Comparison of ENCODE assay signal across 9 mouse cellular contexts in genomic region chr17:6617689-6618400, GRCm38 (mm10). TPM values are rescaled to one million over a fixed set of nuclear protein-coding genes. Genes with fewer than 3 reads are reported as not detected.
DNase-seq lines count a peak whose midpoint lies in the region; ATAC-seq and TF ChIP-seq lines count a peak whose summit lies in the region.
"Not testable (repeated sequence)": the region's sequence is repeated elsewhere in the genome, so short reads cannot be mapped to it uniquely, and the experiment has no call there.
"Had no signal": no experiment of that assay in that cellular context is flagged by ENCODE, and none has a peak within 500 bp of the region (broad histone marks: within the 10 kb centered on the region; RNA-seq: fewer than 3 reads in every experiment).

No protein-coding gene starts in this region.

- H3K36me3 ChIP-seq in forebrain, embryonic 15.5 days; hindbrain, postnatal 0 days (ENCODE audit: insufficient read depth, low read length); kidney, embryonic 14.5 days (ENCODE audit: control insufficient read depth, insufficient read depth, low read length); limb, embryonic 13.5 days; liver, embryonic 15.5 days (replicated peaks); midbrain, embryonic 15.5 days (replicated peaks); stomach, embryonic 15.5 days: not testable (repeated sequence)

- ATAC-seq in forebrain, embryonic 15.5 days (replicated peaks): 0 out of 2 replicates have a peak, but pooled peaks have one; percentile 38
- 0 out of 2 replicates have a peak, but pooled peaks have one; percentile 36 for ATAC-seq in hindbrain, postnatal 0 days
- peak; percentile 41; the same call in 1 of the 2 replicates for ATAC-seq in kidney, embryonic 14.5 days (ENCODE audit: low FRiP score, low TSS enrichment)
- ATAC-seq in limb, embryonic 13.5 days (ENCODE audit: low FRiP score, low read depth): peak; percentile 20; the same call in 1 of the 2 replicates
- peak; percentile 72 for ATAC-seq in liver, embryonic 15.5 days (ENCODE audit: insufficient read depth)
- peak; percentile 53; the same call in 1 of the 2 replicates for ATAC-seq in midbrain, embryonic 15.5 days (replicated peaks)
- peak; percentile 53 for ATAC-seq in stomach, embryonic 15.5 days (ENCODE audit: insufficient read depth, low FRiP score, low read depth)

- not testable (repeated sequence) for TF ChIP-seq CTCF in hindbrain, postnatal 0 days (IDR thresholded peaks at IDR 0.05; ENCODE audit: low read depth)

- H3K4me2 ChIP-seq in forebrain, embryonic 15.5 days (replicated peaks); hindbrain, postnatal 0 days (ENCODE audit: low read depth, low read length); kidney, embryonic 14.5 days (replicated peaks; ENCODE audit: low read depth, low read length); limb, embryonic 13.5 days (replicated peaks); liver, embryonic 15.5 days; midbrain, embryonic 15.5 days; stomach, embryonic 15.5 days: not testable (repeated sequence)

- 79% methylated on average over 7 of the region's 13 CpGs for WGBS in forebrain, embryonic 15.5 days
- 56% methylated on average over 7 of the region's 13 CpGs for WGBS in hindbrain, postnatal 0 days
- WGBS in kidney, embryonic 14.5 days: 35% methylated on average over 7 of the region's 13 CpGs
- WGBS in limb, embryonic 13.5 days: 41% methylated on average over 8 of the region's 13 CpGs
- WGBS in liver, embryonic 15.5 days (ENCODE audit: insufficient replicate concordance): 40% methylated on average over 7 of the region's 13 CpGs
- WGBS in midbrain, embryonic 15.5 days: 69% methylated on average over 8 of the region's 13 CpGs
- WGBS in stomach, embryonic 15.5 days: 50% methylated on average over 8 of the region's 13 CpGs

- not testable (repeated sequence) for H3K9ac ChIP-seq in forebrain, embryonic 15.5 days (replicated peaks); hindbrain, postnatal 0 days (replicated peaks; ENCODE audit: low read length); kidney, embryonic 14.5 days (ENCODE audit: low read depth, low read length); limb, embryonic 13.5 days; liver, embryonic 15.5 days; midbrain, embryonic 15.5 days; stomach, embryonic 15.5 days

- not testable (repeated sequence) for H3K4me3 ChIP-seq in forebrain, embryonic 15.5 days; hindbrain, postnatal 0 days (ENCODE audit: low read length); kidney, embryonic 14.5 days (ENCODE audit: low read length); limb, embryonic 13.5 days; liver, embryonic 15.5 days (replicated peaks); midbrain, embryonic 15.5 days; stomach, embryonic 15.5 days (replicated peaks)

- not testable (repeated sequence) for DNase-seq in hindbrain, postnatal 0 days (ENCODE audit: low spot score)

- H3K27ac ChIP-seq in forebrain, embryonic 15.5 days (replicated peaks); hindbrain, postnatal 0 days; kidney, embryonic 14.5 days (ENCODE audit: low read depth, low read length); limb, embryonic 13.5 days; liver, embryonic 15.5 days (replicated peaks); midbrain, embryonic 15.5 days; stomach, embryonic 15.5 days: not testable (repeated sequence)

- H3K9me3 ChIP-seq in forebrain, embryonic 15.5 days; hindbrain, postnatal 0 days (ENCODE audit: low read length); kidney, embryonic 14.5 days (ENCODE audit: control insufficient read depth, low read length); limb, embryonic 13.5 days; liver, embryonic 15.5 days (replicated peaks); midbrain, embryonic 15.5 days; stomach, embryonic 15.5 days: not testable (repeated sequence)

- H3K4me1 ChIP-seq in forebrain, embryonic 15.5 days; hindbrain, postnatal 0 days (ENCODE audit: insufficient read depth, low read length); kidney, embryonic 14.5 days (ENCODE audit: control insufficient read depth, insufficient read depth, low read length); limb, embryonic 13.5 days; liver, embryonic 15.5 days (replicated peaks); midbrain, embryonic 15.5 days; stomach, embryonic 15.5 days: not testable (repeated sequence)

- H3K27me3 ChIP-seq in forebrain, embryonic 15.5 days; hindbrain, postnatal 0 days (ENCODE audit: insufficient read depth, low read length); kidney, embryonic 14.5 days (ENCODE audit: control insufficient read depth, insufficient read depth, low read length); limb, embryonic 13.5 days; liver, embryonic 15.5 days; midbrain, embryonic 15.5 days (replicated peaks); stomach, embryonic 15.5 days (replicated peaks): not testable (repeated sequence)

RNA-seq across cellular contexts. Expression of gene Dynlt1c, which starts 16.4 kb away (rescaled TPM):
- 59.5 and 74.6 TPM in 2 replicates for polyA plus RNA-seq in forebrain, embryonic 15.5 days (2015; fragmentation: Nextera tagmentation; extraction: Ambion mirVana)
- 15.4 and 20.5 TPM in 2 replicates for total RNA-seq in hindbrain, postnatal 0 days (2014; rRNA removed)
- 14.7 and 22.5 TPM in 2 replicates for polyA plus RNA-seq in hindbrain, postnatal 0 days (2015; fragmentation: Nextera tagmentation; extraction: Ambion mirVana)
- 42.8 and 43.4 TPM in 2 replicates for polyA plus RNA-seq in kidney, embryonic 14.5 days (2014; fragmentation: Nextera tagmentation; extraction: Ambion mirVana)
- 58.3 and 62.3 TPM in 2 replicates for polyA plus RNA-seq in limb, embryonic 13.5 days (2015; fragmentation: Nextera tagmentation; extraction: Ambion mirVana)
- polyA plus RNA-seq in liver, embryonic 15.5 days (2015; fragmentation: Nextera tagmentation; extraction: Ambion mirVana): 6.6 and 6.9 TPM in 2 replicates
- polyA plus RNA-seq in midbrain, embryonic 15.5 days (2015; fragmentation: Nextera tagmentation; extraction: Ambion mirVana): 76.4 and 84.8 TPM in 2 replicates
- polyA plus RNA-seq in stomach, embryonic 15.5 days (2015; fragmentation: Nextera tagmentation; extraction: Ambion mirVana): 42.7 and 44.3 TPM in 2 replicates

RNA-seq across cellular contexts. Expression of gene Dynlt1f, which starts 37.9 kb away (rescaled TPM):
- 238 and 242 TPM in 2 replicates for polyA plus RNA-seq in forebrain, embryonic 15.5 days (2015; fragmentation: Nextera tagmentation; extraction: Ambion mirVana)
- total RNA-seq in hindbrain, postnatal 0 days (2014; rRNA removed): 108 and 138 TPM in 2 replicates
- 294 and 303 TPM in 2 replicates for polyA plus RNA-seq in hindbrain, postnatal 0 days (2015; fragmentation: Nextera tagmentation; extraction: Ambion mirVana)
- 324 and 393 TPM in 2 replicates for polyA plus RNA-seq in kidney, embryonic 14.5 days (2014; fragmentation: Nextera tagmentation; extraction: Ambion mirVana)
- polyA plus RNA-seq in limb, embryonic 13.5 days (2015; fragmentation: Nextera tagmentation; extraction: Ambion mirVana): 255 and 264 TPM in 2 replicates
- polyA plus RNA-seq in liver, embryonic 15.5 days (2015; fragmentation: Nextera tagmentation; extraction: Ambion mirVana): 69.7 and 76.3 TPM in 2 replicates
- polyA plus RNA-seq in midbrain, embryonic 15.5 days (2015; fragmentation: Nextera tagmentation; extraction: Ambion mirVana): 253 and 259 TPM in 2 replicates
- polyA plus RNA-seq in stomach, embryonic 15.5 days (2015; fragmentation: Nextera tagmentation; extraction: Ambion mirVana): 226 and 249 TPM in 2 replicates

RNA-seq across cellular contexts. Expression of gene Sytl3, which starts 41.0 kb away (rescaled TPM):
- polyA plus RNA-seq in forebrain, embryonic 15.5 days (2015; fragmentation: Nextera tagmentation; extraction: Ambion mirVana): 0.43 TPM in 2 replicates
- 0.32 and 0.42 TPM in 2 replicates for total RNA-seq in hindbrain, postnatal 0 days (2014; rRNA removed)
- 0.73 and 0.79 TPM in 2 replicates for polyA plus RNA-seq in hindbrain, postnatal 0 days (2015; fragmentation: Nextera tagmentation; extraction: Ambion mirVana)
- 0.34 and 0.74 TPM in 2 replicates for polyA plus RNA-seq in kidney, embryonic 14.5 days (2014; fragmentation: Nextera tagmentation; extraction: Ambion mirVana)
- not detected in 2 replicates for polyA plus RNA-seq in limb, embryonic 13.5 days (2015; fragmentation: Nextera tagmentation; extraction: Ambion mirVana)
- polyA plus RNA-seq in liver, embryonic 15.5 days (2015; fragmentation: Nextera tagmentation; extraction: Ambion mirVana): 0.08 and 0.17 TPM in 2 replicates
- 0.32 and 0.90 TPM in 2 replicates for polyA plus RNA-seq in midbrain, embryonic 15.5 days (2015; fragmentation: Nextera tagmentation; extraction: Ambion mirVana)
- polyA plus RNA-seq in stomach, embryonic 15.5 days (2015; fragmentation: Nextera tagmentation; extraction: Ambion mirVana): 0.79 and 1.1 TPM in 2 replicates
- polyA plus RNA-seq: G1E; heart, embryonic 13.5 days had no signal

Comparison
In these comparisons a context has a peak if more than half of its experiments do, and no peak if none do; other contexts are left out.
1. ATAC-seq: peak in every context shown above with its lines; median percentile 72 in liver, embryonic 15.5 days; 53 in midbrain, embryonic 15.5 days; 53 in stomach, embryonic 15.5 days; 41 in kidney, embryonic 14.5 days; 38 in forebrain, embryonic 15.5 days; 36 in hindbrain, postnatal 0 days; 20 in limb, embryonic 13.5 days.